Mouse (Mus musculus): ENCODE results near the gene Scaf1. TPM values are rescaled to one million over a fixed set of nuclear protein-coding genes. Genes with fewer than 3 reads are reported as not detected.
A peak's percentile ranks its signal among the peaks of the same experiment; 100 is the strongest.

Gene Scaf1
- polyA plus RNA-seq (2015; fragmentation: Nextera tagmentation; extraction: Ambion mirVana) = 32.4 and 39.3 TPM in 2 replicates

DNA sequence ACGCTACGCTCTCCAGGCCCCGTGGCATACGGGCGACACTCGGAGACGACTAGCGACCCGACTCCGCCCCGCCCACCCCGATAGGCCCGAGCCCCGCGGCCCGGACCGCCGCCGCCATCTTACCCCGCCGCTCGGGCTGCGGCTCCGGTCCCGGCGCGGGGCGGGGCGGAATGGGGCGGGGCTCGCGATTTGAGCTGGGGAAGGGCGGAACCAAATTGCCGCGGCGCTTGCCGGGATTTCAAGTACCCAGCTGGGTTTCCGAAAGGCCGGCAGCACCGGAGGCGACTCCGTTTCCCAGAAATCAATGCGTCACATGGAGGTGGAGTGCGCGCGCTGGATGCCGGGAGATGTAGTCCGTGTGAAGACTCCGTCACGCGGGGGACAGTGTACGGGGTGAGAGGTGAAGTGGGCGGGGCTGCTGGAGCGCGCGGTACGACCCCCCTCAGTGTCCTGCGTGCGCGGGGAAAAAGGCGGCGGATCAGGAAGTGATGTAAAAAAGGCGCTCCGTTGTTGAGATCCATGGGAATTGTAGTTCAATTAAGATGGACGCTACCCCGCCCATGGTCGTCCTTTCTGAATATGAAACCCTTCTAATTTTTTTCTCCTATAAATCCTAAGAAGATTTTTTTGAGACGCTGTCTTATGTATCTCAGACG lies at the start of gene Scaf1:
Gene Scaf1 (minus strand): TSS at position 407 of the 656 bp plus-strand sequence.
- Histone ChIP-seq H3K4me2 (peak within 1 kb of the TSS; percentile 90), H3K27ac (peak within 1 kb of the TSS; percentile 100), H3K36me3 (peaks cover 24% of the 10 kb centered on the region), H3K9me3 (no peaks in the 10 kb centered on the region), H3K4me1 (peaks cover 30% of the 10 kb centered on the region), H3K9ac (peak within 1 kb of the TSS; percentile 88), H3K4me3 (replicated peaks) (peak within 1 kb of the TSS; percentile 87), H3K27me3 (replicated peaks) (no peaks in the 10 kb centered on the region)
- ATAC-seq (ENCODE audit: insufficient read depth, low FRiP score, low read depth) = peak; percentile 87
- WGBS = under 1% methylated on average over 69 of the region's 69 CpGs

DNA sequence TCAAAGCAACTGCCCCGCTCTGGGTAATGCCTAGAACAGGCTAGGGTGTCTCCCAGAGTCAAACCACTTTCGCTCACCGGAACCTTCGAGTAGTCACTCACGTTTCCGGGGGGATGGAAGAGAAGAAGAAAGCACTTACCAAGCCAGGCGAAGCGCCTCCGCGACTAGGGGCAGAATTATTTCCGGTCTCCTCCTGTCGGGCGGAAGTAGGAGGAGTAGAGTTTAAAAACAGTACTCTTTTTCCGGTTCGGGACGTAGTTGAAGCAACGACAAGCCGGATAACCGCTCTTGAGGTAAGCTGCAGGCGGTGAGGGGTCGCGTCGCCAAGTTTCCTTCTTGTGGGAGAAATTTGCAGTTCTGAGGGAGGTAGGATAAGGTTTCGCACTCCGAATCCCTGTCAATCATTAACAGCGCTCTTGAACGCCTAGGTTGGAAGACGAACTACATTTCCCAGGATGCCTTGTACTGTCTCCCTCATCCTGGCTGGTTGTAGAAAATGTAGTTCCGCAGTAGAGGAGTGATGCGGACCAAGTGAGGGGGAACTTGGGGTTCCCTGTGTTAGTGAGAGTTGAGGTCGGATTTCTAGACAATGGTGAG lies 46.2 kb upstream of the Scaf1 start, which contains the start of the genes Nosip and Prrg2:
Gene Nosip (plus strand): TSS at position 191 of the 597 bp plus-strand sequence.
Gene Prrg2 (minus strand): TSS at position 439 of the 597 bp plus-strand sequence.
- Histone ChIP-seq H3K9me3 (no peaks in the 10 kb centered on the region), H3K4me1 (peaks cover 19% of the 10 kb centered on the region; the same call in 1 of the 2 replicates), H3K4me2 (peak within 1 kb of the TSS; percentile 71), H3K27ac (peak within 1 kb of the TSS; percentile 93), H3K36me3 (0 out of 2 replicates have a peak, but pooled peaks cover 5% of the 10 kb centered on the region), H3K9ac (peak within 1 kb of the TSS; percentile 37), H3K4me3 (replicated peaks) (peak within 1 kb of the TSS; percentile 62), H3K27me3 (replicated peaks) (no peaks in the 10 kb centered on the region)
- ATAC-seq (ENCODE audit: insufficient read depth, low FRiP score, low read depth) = peak; percentile 86
- under 1% methylated on average over 31 of the region's 31 CpGs for whole genome bisulfite sequencing

DNA sequence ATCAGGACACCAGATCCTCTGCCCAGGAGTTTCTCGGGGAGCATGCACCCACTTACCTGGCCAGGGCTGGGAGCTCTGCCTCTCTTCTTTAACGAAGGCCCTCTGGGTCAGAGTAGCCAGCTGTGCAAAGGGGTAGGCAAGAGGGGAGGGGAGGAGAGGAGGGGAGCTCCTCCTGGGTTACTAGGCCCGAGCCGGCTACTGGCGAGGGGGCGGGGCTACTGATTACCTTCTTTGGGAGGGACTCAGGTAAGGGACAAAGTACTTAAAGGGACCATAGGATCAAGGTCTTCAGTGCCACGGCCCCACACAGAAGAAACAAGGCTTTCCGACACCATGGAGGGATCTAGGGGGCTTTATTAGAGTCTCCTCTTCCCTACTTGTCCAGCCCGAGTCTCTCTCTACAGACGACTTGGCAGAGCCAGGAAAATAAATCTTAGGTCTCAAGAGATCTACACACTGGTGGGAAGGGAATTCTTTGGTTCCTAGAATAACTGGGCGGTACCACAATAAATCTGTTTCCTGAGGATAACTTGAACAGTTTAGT lies 45.4 kb upstream of the Scaf1 start:
- peak overlapping the region; percentile 93 for H3K27ac ChIP-seq
- peaks cover 19% of the 10 kb centered on the region; the same call in 1 of the 2 replicates for H3K4me1 ChIP-seq
- peak; percentile 52 for ATAC-seq (ENCODE audit: insufficient read depth, low FRiP score, low read depth)
- peak overlapping the region; percentile 71 for H3K4me2 ChIP-seq
- no peaks in the 10 kb centered on the region for H3K27me3 ChIP-seq (replicated peaks)
- H3K9ac ChIP-seq = peak overlapping the region; percentile 34
- 0 out of 2 replicates have a peak, but pooled peaks cover 5% of the 10 kb centered on the region for H3K36me3 ChIP-seq
- H3K4me3 ChIP-seq (replicated peaks) = peak overlapping the region; percentile 62
- 20% methylated on average over 10 of the region's 11 CpGs for WGBS
- no peaks in the 10 kb centered on the region for H3K9me3 ChIP-seq

DNA sequence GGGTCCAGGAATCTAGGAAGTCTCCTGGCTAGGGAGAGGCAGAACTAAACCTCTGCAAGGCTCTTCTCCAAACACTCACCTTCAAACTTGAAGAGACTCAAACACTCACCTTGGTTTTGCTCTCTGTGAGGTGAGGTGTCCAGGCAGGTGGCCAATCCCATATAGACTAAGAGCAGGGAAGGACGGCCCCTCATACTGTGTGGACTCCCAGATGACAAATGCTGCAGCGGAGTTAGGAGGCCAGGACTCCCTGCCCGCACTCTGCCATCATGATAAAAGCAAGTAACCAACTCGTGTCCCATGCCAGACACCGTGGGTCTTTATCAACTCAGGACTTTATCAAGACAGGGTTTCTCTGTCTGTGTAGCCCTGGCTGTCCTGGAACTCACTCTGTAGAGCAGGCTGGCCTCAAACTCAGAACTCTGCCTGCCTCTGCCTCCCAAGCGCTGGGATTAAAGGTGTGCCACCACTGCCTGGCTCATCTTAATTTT lies 44.5 kb upstream of the Scaf1 start:
- H3K9me3 ChIP-seq = no peaks in the 10 kb centered on the region
- H3K4me2 ChIP-seq = peak overlapping the region; percentile 71
- H3K27ac ChIP-seq = no peak overlapping the region
- H3K9ac ChIP-seq = no peak overlapping the region
- H3K4me1 ChIP-seq = peaks cover 19% of the 10 kb centered on the region; the same call in 1 of the 2 replicates
- WGBS = 78% methylated on average over 6 of the region's 6 CpGs
- ATAC-seq (ENCODE audit: insufficient read depth, low FRiP score, low read depth) = no peak
- H3K4me3 ChIP-seq (replicated peaks) = no peak overlapping the region
- no peaks in the 10 kb centered on the region for H3K27me3 ChIP-seq (replicated peaks)
- H3K36me3 ChIP-seq = 0 out of 2 replicates have a peak, but pooled peaks cover 5% of the 10 kb centered on the region

DNA sequence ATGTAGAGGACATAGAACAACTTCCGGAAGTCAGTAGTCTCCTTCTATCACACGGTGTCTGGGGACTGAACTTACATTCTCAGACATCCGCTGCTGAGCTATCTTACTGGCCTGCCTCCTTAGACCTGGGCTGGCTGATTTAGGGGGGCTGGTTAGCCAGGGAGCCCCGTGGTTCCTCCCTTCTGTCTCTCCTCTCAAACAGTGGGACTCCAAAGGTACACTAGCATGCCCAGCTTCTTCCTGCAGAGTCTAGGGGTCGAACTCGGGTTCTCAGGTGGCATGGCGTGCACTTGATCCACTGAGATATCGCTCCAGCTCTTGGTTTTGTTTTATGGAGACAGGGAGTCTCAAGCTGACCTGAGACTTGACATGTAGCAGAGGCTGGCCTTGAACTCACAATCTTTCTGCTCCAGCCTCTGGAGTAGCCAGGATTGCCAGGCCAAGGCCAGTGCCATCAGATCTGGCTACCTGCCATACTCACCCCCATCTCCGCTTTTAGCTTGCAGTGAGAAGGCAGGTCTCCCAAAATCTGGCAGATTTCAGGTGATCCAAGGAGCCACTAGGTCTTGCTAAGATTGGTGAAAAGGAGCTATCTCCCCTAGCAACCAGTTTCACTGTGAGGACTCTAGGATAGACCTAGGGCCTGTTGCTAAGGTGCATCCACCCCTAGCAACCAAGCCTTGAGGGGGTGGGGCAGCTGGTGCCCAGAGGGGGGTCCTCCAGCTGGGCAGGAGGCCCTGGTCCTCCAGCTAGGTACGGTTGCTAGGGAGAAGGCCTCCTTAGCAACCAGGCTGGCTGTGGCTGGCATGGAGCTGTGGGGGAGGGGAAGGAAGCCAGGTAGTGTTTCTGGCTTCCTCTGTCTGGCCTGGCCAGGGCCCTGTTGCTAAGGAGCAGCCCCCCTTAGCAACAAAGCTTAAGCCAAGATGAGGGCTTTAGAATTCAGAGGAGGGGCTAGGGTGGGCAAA lies 42.7 kb upstream of the Scaf1 start:
- Histone ChIP-seq H3K9me3 (no peaks in the 10 kb centered on the region), H3K4me2 (no peak overlapping the region), H3K27ac (no peak overlapping the region), H3K27me3 (replicated peaks) (no peaks in the 10 kb centered on the region), H3K4me3 (replicated peaks) (no peak overlapping the region), H3K36me3 (0 out of 2 replicates have a peak, but pooled peaks cover 2% of the 10 kb centered on the region), H3K9ac (no peak overlapping the region), H3K4me1 (peaks cover 13% of the 10 kb centered on the region; the same call in 1 of the 2 replicates)
- ATAC-seq (ENCODE audit: insufficient read depth, low FRiP score, low read depth) = no peak
- 78% methylated on average over 10 of the region's 10 CpGs for WGBS

DNA sequence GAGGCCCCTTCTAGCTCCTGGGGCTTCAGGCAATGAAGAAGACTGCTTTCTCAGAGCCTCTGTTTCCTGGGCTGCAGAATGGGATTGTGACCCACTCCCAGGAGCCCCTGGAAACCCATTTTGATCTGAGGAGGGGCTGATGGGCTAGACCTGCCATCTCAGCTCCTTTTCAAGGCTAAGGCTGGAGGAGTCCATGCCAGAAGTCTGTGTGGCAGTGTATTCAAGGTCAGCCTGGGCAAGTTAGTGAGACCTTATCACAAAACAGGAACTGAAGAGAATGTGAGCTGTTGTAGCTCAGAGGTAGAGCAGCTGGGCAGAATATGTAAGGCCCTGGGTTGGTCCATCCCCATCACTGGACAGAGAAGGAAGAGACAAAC lies 40.8 kb upstream of the Scaf1 start:
- Histone ChIP-seq H3K9ac (no peak overlapping the region), H3K9me3 (no peaks in the 10 kb centered on the region), H3K4me1 (peaks cover 12% of the 10 kb centered on the region; the same call in 1 of the 2 replicates), H3K36me3 (no peaks in the 10 kb centered on the region), H3K27me3 (replicated peaks) (no peaks in the 10 kb centered on the region), H3K4me3 (replicated peaks) (no peak overlapping the region), H3K27ac (no peak overlapping the region), H3K4me2 (no peak overlapping the region)
- ATAC-seq (ENCODE audit: insufficient read depth, low FRiP score, low read depth) = no peak

DNA sequence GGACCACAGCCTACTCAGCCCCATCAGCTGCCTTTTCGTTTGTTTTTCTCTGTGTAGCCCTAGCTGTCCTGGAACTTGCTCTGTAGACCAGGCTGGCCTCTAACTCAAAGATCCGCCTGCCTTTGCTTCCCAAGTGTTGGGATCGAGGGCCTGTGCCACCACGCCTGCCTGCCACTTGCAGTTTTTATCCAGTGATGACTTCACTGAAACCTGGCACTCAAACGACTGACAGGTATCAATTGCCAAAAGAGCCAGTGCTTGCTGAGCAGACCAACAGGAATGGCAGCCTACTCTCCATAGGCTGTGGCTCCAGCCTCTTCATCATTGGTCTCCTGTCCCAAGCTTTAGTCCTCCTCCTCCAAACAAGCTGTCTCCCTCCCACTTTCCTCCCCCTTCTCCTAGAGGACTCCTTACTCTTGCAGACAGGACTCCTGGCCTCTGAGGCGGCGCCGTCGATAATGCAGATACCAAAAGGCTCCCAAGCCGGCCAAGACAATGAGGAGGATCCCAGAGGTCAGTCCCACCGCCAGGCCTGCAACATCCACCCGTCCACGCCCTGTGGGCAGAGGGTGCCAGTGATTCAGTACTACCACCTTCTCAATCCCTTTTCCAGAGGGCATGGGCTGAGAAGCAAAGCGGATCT lies 40.3 kb upstream of the Scaf1 start:
- 65% methylated on average over 14 of the region's 14 CpGs for WGBS
- no peak for ATAC-seq (ENCODE audit: insufficient read depth, low FRiP score, low read depth)

DNA sequence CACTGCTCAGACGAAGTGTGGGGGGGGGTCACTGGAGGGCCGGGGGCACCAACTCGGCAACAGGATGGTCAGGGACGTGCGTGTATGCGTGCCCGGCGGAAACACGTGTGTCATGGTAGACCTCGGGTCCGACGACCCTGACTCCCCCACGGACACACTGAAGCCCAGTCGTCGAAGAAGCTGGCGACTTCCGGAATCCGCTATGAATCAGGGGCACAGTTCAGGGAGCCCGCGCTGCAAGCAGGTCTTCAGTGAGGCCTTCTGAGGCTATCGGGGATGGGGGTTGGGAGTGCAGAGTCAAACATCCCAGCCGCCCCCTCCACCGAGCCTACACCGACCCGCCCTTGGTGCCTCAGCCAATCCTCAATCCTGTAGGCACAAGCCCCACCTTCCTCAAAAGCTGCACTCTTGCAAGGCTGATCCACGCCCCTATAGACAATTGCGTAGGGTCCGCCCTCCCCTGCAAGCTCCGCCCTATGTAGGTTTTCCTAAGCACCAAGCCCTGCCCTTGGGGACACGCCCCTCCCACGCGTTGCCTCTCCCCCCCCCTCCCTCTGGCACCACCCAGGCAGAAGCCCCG lies 37.9 kb upstream of the Scaf1 start:
- WGBS = under 1% methylated on average over 33 of the region's 33 CpGs
- peaks cover 13% of the 10 kb centered on the region for H3K36me3 ChIP-seq

More for the DNA sequence above, 40.3 kb upstream of the Scaf1 start:
- H3K9ac ChIP-seq = no peak overlapping the region
- H3K27ac ChIP-seq = no peak overlapping the region
- H3K36me3 ChIP-seq = no peaks in the 10 kb centered on the region
- H3K4me2 ChIP-seq = no peak overlapping the region
- H3K4me3 ChIP-seq (replicated peaks) = no peak overlapping the region
- H3K27me3 ChIP-seq (replicated peaks) = no peaks in the 10 kb centered on the region
- peaks cover 12% of the 10 kb centered on the region for H3K4me1 ChIP-seq
- no peaks in the 10 kb centered on the region for H3K9me3 ChIP-seq

DNA sequence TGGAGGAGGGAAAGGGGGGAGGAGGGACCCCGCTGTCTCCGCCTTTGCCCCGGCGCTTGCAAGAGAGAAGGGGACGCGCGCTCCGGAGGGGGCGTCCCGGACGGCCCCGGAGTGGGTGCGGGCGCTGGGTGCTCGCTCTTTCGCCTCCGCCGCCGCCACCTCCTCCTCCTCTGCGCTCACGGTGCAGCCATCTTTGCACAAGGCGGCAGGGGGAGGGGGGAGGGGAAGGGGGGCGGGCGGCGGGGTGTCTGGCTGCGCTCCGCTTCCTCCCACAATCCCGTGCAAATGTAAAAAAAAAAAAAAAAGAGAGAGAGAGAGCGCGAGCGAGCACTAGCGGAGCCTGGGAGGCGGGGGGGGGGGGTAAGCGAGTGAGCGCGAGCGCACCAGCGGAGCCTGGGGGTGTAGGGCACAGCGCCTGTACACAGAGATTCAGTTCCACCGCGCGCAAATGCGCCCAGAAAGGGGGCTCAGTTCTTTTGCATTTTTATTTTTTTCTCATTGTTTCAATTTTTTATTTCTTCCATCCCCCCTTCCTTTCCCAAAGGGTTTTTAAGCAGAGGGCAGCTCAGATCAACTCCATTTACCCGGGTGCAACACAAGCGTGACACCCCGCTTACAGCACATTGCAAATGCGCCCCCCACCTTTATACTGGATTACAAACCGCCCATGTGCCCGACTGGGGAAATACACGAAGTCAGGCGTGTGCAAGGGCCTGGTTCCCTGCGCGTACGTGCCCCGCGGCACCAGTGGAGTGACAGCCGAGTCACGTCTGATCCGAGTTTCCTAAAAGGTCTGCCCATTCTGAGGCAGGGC lies 37.2 kb upstream of the Scaf1 start:
- Histone ChIP-seq H3K36me3 (peaks cover 20% of the 10 kb centered on the region), H3K4me1 (peaks cover 17% of the 10 kb centered on the region), H3K27me3 (replicated peaks) (no peaks in the 10 kb centered on the region), H3K27ac (peak overlapping the region; percentile 100), H3K4me3 (replicated peaks) (peak overlapping the region; percentile 82), H3K4me2 (peak overlapping the region; percentile 94), H3K9me3 (no peaks in the 10 kb centered on the region), H3K9ac (peak overlapping the region; percentile 70)
- ATAC-seq (ENCODE audit: insufficient read depth, low FRiP score, low read depth) = peak; percentile 27
- WGBS = 1% methylated on average over 23 of the region's 59 CpGs

More for the DNA sequence above, 37.9 kb upstream of the Scaf1 start:
- peak overlapping the region; percentile 94 for H3K4me2 ChIP-seq
- ATAC-seq (ENCODE audit: insufficient read depth, low FRiP score, low read depth) = peak; percentile 94
- H3K4me1 ChIP-seq = peaks cover 17% of the 10 kb centered on the region
- H3K9me3 ChIP-seq = no peaks in the 10 kb centered on the region
- H3K4me3 ChIP-seq (replicated peaks) = peak overlapping the region; percentile 82
- H3K27ac ChIP-seq = peak overlapping the region; percentile 100
- H3K9ac ChIP-seq = peak overlapping the region; percentile 52; the same call in 1 of the 2 replicates
- no peaks in the 10 kb centered on the region for H3K27me3 ChIP-seq (replicated peaks)

DNA sequence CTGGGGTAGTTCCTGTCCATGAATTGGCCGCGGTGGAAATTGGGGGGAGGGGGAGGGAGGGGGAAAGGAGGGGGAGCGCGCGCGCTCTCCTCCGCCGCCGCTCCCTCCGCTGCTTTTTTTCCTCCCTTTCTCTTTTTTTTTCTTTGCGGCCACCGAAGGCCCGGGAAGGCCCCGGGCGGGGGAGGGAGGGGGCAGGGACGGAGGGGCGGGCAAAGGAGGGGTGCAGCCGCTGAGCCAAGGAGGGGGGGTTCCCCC lies 36.6 kb upstream of the Scaf1 start, which contains the start of gene Prr12:
Gene Prr12 (minus strand): TSS at position 20 of the 255 bp plus-strand sequence.
- no peak for ATAC-seq (ENCODE audit: insufficient read depth, low FRiP score, low read depth)
- Histone ChIP-seq H3K27me3 (replicated peaks) (no peaks in the 10 kb centered on the region), H3K4me2 (peak within 1 kb of the TSS; percentile 94), H3K27ac (peak within 1 kb of the TSS; percentile 100), H3K9me3 (no peaks in the 10 kb centered on the region), H3K36me3 (peaks cover 26% of the 10 kb centered on the region), H3K9ac (peak within 1 kb of the TSS; percentile 70), H3K4me1 (peaks cover 17% of the 10 kb centered on the region), H3K4me3 (replicated peaks) (peak within 1 kb of the TSS; percentile 82)
- 0% methylated on average over 10 of the region's 18 CpGs for WGBS
